ENCODE assay signal across 8 mouse cellular contexts in genomic region chr4:24698528-24699117, GRCm38 (mm10).
A peak's percentile ranks its signal among the peaks of the same experiment; 100 is the strongest.
DNase-seq lines count a peak whose midpoint lies in the region; ATAC-seq lines count a peak whose summit lies in the region.

No protein-coding gene starts in this region.

- WGBS in forebrain, embryonic 16.5 days = 50% methylated on average over 7 of the region's 7 CpGs
- 66% methylated on average over 7 of the region's 7 CpGs for WGBS in midbrain, embryonic 13.5 days

- DNase-seq in adrenal gland, postnatal 14 days = peak; percentile 44
- DNase-seq in adrenal gland, adult 8-10 months = no peak
- DNase-seq in lung, postnatal 14 days = peak; percentile 1
- DNase-seq in lung, postnatal 25 days (ENCODE audit: low spot score) = no peak
- no peak for DNase-seq in gastrocnemius, postnatal 36 days

- 0 out of 2 replicates have a peak, but pooled peaks cover 2% of the 10 kb centered on the region for H3K4me1 ChIP-seq in forebrain, embryonic 16.5 days (replicated peaks; ENCODE audit: control insufficient read depth, insufficient read depth, low read length)
- H3K4me1 ChIP-seq in midbrain, embryonic 13.5 days (replicated peaks) = 0 out of 2 replicates have a peak, but pooled peaks cover 3% of the 10 kb centered on the region

- no peak overlapping the region for H3K4me3 ChIP-seq in forebrain, embryonic 16.5 days (replicated peaks; ENCODE audit: low read length)
- no peak overlapping the region for H3K4me3 ChIP-seq in midbrain, embryonic 13.5 days (replicated peaks)

- H3K9me3 ChIP-seq in forebrain, embryonic 16.5 days (ENCODE audit: control insufficient read depth, low read length) = no peaks in the 10 kb centered on the region
- H3K9me3 ChIP-seq in midbrain, embryonic 13.5 days = no peaks in the 10 kb centered on the region

- no peaks in the 10 kb centered on the region for H3K27me3 ChIP-seq in forebrain, embryonic 16.5 days (replicated peaks; ENCODE audit: control insufficient read depth, insufficient read depth, low read length)
- H3K27me3 ChIP-seq in midbrain, embryonic 13.5 days = no peaks in the 10 kb centered on the region

- H3K36me3 ChIP-seq in forebrain, embryonic 16.5 days (ENCODE audit: control insufficient read depth, insufficient read depth) = no peaks in the 10 kb centered on the region
- H3K36me3 ChIP-seq in midbrain, embryonic 13.5 days = no peaks in the 10 kb centered on the region

- no peak overlapping the region for H3K9ac ChIP-seq in forebrain, embryonic 16.5 days (replicated peaks; ENCODE audit: low read depth, low read length)
- no peak overlapping the region for H3K9ac ChIP-seq in midbrain, embryonic 13.5 days (replicated peaks)

- intact Hi-C loops in gastrocnemius, postnatal 36 days (cut with DNase I) = no loop called here

- peak; percentile 81 for ATAC-seq in forebrain, embryonic 16.5 days
- ATAC-seq in midbrain, embryonic 13.5 days = peak; percentile 66
- no peak for ATAC-seq in inflammation-experienced regulatory T-cells, adult 6 months

- H3K4me2 ChIP-seq in forebrain, embryonic 16.5 days (ENCODE audit: low read length) = no peak overlapping the region
- no peak overlapping the region for H3K4me2 ChIP-seq in midbrain, embryonic 13.5 days (replicated peaks)

- H3K27ac ChIP-seq in forebrain, embryonic 16.5 days (ENCODE audit: low read length) = no peak overlapping the region
- no peak overlapping the region for H3K27ac ChIP-seq in midbrain, embryonic 13.5 days

Comparison
In these comparisons a context has a peak if more than half of its experiments do, and no peak if none do; other contexts are left out.
1. DNase-seq: peak in adrenal gland, postnatal 14 days (single experiment) and lung, postnatal 14 days (single experiment); none in adrenal gland, adult 8-10 months (single experiment), lung, postnatal 25 days (single experiment) and gastrocnemius, postnatal 36 days (0 of 2).